19 mouse cellular contexts compared by ENCODE assay signal in genomic region chr2:84772454-84772853, GRCm38 (mm10). TPM values are rescaled to one million over a fixed set of nuclear protein-coding genes. Genes with fewer than 3 reads are reported as not detected.
"Had no signal": no experiment of that assay in that cellular context is flagged by ENCODE, and none has a peak within 500 bp of the region (broad histone marks: within the 10 kb centered on the region; RNA-seq: fewer than 3 reads in every experiment).

No protein-coding gene starts in this region.

- DNase-seq: liver, postnatal 0 days; lung, adult 2 months; retina, postnatal 1 day; right cerebral cortex, adult 18-20 months; right cerebral cortex, postnatal 25 days; right cerebral cortex, postnatal 4 days; spleen, adult 18-20 months; thymus, adult 18-20 months; thymus, postnatal 14 days; thymus, postnatal 36 days had no signal

- H3K27me3 ChIP-seq: lung, embryonic 15.5 days; midbrain, embryonic 13.5 days; midbrain, embryonic 15.5 days; neural tube, embryonic 13.5 days; neural tube, embryonic 15.5 days had no signal

- H3K27ac ChIP-seq: lung, embryonic 15.5 days; macrophage; midbrain, embryonic 13.5 days; midbrain, embryonic 15.5 days; neural tube, embryonic 13.5 days; neural tube, embryonic 15.5 days had no signal

- ATAC-seq: liver, postnatal 0 days; midbrain, embryonic 13.5 days; midbrain, embryonic 15.5 days had no signal

- H3K4me3 ChIP-seq: lung, embryonic 15.5 days; megakaryocyte, embryonic 14.5 days; midbrain, embryonic 13.5 days; midbrain, embryonic 15.5 days; neural tube, embryonic 13.5 days; neural tube, embryonic 15.5 days had no signal

RNA-seq across cellular contexts. Expression of gene Serping1, which starts 2.8 kb away (rescaled TPM):
- total RNA-seq: megakaryocyte progenitor cell, adult 5-6 weeks; monocyte, adult 5-6 weeks had no signal

RNA-seq across cellular contexts. Expression of gene Gm19426, which starts 29.0 kb away (rescaled TPM):
- total RNA-seq: monocyte, adult 5-6 weeks had no signal
- polyA plus RNA-seq: macrophage had no signal

RNA-seq across cellular contexts. Expression of gene Ypel4, which starts 38.6 kb away (rescaled TPM):
- total RNA-seq: monocyte, adult 5-6 weeks had no signal
- polyA plus RNA-seq: macrophage had no signal
